Mouse (Mus musculus) megakaryocyte-erythroid progenitor cell, adult 5-6 weeks (primary cell): ENCODE results near the gene Ccdc152. TPM values are rescaled to one million over a fixed set of nuclear protein-coding genes. Genes with fewer than 3 reads are reported as not detected.
A peak's percentile ranks its signal among the peaks of the same experiment; 100 is the strongest.
"Not testable (repeated sequence)": the region's sequence is repeated elsewhere in the genome, so short reads cannot be mapped to it uniquely, and the experiment has no call there.

Experiments used
- ATAC-seq: replicated peaks from 2 replicates; pipeline ENCODE4 v1.8.0; 2016; ENCODE audit warnings: mild to moderate bottlenecking, inconsistent platforms; ENCODE audit not compliant: severe bottlenecking, poor library complexity, low FRiP score, low TSS enrichment
- total RNA-seq, 2 experiments: library from RNA; stranded (forward) in 1 of 2; stranded (reverse) in 1 of 2; fragments of 200-1000, 215-1000 nt in 1 of 2; fragments of >200 nt in 1 of 2; fragmentation: Nextera tagmentation in 1 of 2; gene quantifications; 2 replicates each; pipeline ENCODE4 v1.2.3; 2014 to 2017

Ccdc152 gene
- total RNA-seq, 2 experiments from 2014 or later = not detected

GRCm38 (mm10) chr15:3281737-3282136, 21.6 kb downstream of the Ccdc152 start:
- no peak for ATAC-seq

- no peak for ATAC-seq
Observed at GRCm38 (mm10) chr15:3281216-3281615, 22.1 kb downstream of the Ccdc152 start.

- ATAC-seq = no peak
Observed at GRCm38 (mm10) chr15:3279242-3279641, 24.1 kb downstream of the Ccdc152 start.

GRCm38 (mm10) chr15:3277391-3277790, 25.9 kb downstream of the Ccdc152 start:
- no peak for ATAC-seq

- no peak for ATAC-seq
Observed at GRCm38 (mm10) chr15:3273191-3273590, 30.1 kb downstream of the Ccdc152 start.

GRCm38 (mm10) chr15:3271216-3271615, 32.1 kb downstream of the Ccdc152 start:
- peak; percentile 34; the same call in 1 of the 2 replicates for ATAC-seq

GRCm38 (mm10) chr15:3270646-3271077, 32.7 kb downstream of the Ccdc152 start:
- ATAC-seq = peak; percentile 93

- ATAC-seq = peak; percentile 55
Observed at GRCm38 (mm10) chr15:3269996-3270645, 33.2 kb downstream of the Ccdc152 start.

- no peak for ATAC-seq
Observed at GRCm38 (mm10) chr15:3269496-3269895, 33.8 kb downstream of the Ccdc152 start.

GRCm38 (mm10) chr15:3268247-3268646, 35.1 kb downstream of the Ccdc152 start, which contains the start of gene Selenop:
Gene Selenop (plus strand): TSS chr15:3268547.
- no peak for ATAC-seq

- no peak for ATAC-seq
Observed at GRCm38 (mm10) chr15:3264828-3265227, 38.5 kb downstream of the Ccdc152 start.

GRCm38 (mm10) chr15:3264293-3264692, 39.0 kb downstream of the Ccdc152 start:
- no peak for ATAC-seq

- no peak for ATAC-seq
Observed at GRCm38 (mm10) chr15:3262883-3263282, 40.4 kb downstream of the Ccdc152 start.

GRCm38 (mm10) chr15:3260309-3260708, 43.0 kb downstream of the Ccdc152 start:
- ATAC-seq = no peak

GRCm38 (mm10) chr15:3259025-3259424, 44.3 kb downstream of the Ccdc152 start:
- ATAC-seq = no peak

- ATAC-seq = no peak
Observed at GRCm38 (mm10) chr15:3251718-3252067, 51.6 kb downstream of the Ccdc152 start.

- ATAC-seq = no peak
Observed at GRCm38 (mm10) chr15:3251031-3251717, 52.2 kb downstream of the Ccdc152 start.

GRCm38 (mm10) chr15:3250620-3251019, 52.7 kb downstream of the Ccdc152 start:
- no peak for ATAC-seq

GRCm38 (mm10) chr15:3245036-3245435, 58.3 kb downstream of the Ccdc152 start:
- not testable (repeated sequence) for ATAC-seq

- ATAC-seq = no peak
Observed at GRCm38 (mm10) chr15:3237963-3238362, 65.4 kb downstream of the Ccdc152 start.

- no peak for ATAC-seq
Observed at GRCm38 (mm10) chr15:3236338-3236737, 67.0 kb downstream of the Ccdc152 start.
